Mouse (Mus musculus) cerebellum, postnatal 10 days (tissue): ENCODE data around the gene Smad9.

Experiments used
- DNase-seq, 2 experiments: peaks; one replicate each; pipeline ENCODE4 v3.0.0; 2021; ENCODE audit warnings: mixed read lengths in 2 of 2

Gene Smad9

GRCm38 (mm10) chr3:54759211-54759610, 3.8 kb downstream of the Smad9 start:
- no peak for DNase-seq

GRCm38 (mm10) chr3:54760321-54761115, 5.1 kb downstream of the Smad9 start:
- DNase-seq: no peak

- DNase-seq: no peak
Observed at GRCm38 (mm10) chr3:54761258-54761657, 5.9 kb downstream of the Smad9 start.

DNA sequence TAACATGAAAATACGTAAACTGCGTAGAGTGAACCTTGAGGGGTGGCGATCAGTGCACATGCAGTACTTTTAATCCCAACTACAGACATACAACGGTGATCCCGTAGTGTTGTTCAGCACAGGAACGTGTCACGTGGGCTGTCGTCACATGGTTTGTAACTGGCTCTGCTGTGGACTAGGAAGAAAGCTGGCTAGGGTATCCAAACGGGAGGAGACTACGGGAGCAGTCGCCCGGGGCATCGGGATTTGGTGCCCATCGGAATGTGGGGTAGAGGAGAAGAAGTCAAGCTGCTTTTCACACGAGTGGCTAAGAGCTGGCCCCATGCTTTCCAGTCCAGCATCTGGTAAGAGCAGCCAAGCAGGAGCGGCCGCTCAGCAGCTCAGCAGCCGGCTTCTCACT, 9.0 kb downstream of the Smad9 start:
- peak; percentile 67 to 71 for DNase-seq

DNA sequence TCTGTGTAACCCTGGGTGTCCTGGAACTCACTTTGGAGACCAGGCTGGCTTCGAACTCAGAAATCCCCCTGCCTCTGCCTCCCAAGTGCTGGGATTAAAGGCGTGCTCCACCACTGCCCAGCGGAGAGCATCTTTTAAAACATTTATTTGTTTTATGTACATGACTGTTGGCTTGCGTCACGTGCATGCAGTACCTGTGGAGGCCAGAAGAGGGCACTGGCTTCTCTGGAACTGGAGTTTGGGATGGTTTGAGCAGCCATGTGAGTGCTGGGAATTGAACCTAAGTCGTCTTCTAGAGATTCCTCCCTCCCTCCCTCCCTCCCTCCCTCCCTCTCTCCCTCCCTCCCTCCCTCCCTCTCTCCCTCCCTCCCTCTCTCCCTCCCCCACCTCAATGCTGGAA, 10.1 kb downstream of the Smad9 start:
- DNase-seq: peak; percentile 24 to 25

DNA sequence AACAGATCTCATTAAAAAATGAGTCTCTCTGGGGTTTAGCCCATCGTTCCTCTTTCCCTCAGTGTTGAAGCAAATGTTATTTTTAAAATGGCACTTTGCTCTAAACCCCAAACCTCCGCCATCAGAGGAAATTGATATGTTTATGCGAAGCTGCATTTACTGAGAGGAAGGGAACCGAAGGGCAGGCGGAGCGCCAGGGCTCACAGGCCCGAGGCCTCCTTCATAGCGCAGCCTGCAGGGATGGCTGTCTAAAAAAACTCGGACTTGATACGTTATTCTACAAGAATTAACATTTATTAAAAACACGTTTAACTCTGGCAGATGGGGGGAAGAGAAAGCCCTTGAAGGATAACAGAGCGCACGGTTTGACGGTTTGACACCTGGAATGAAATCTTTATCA, 10.7 kb downstream of the Smad9 start:
- DNase-seq: no peak

DNA sequence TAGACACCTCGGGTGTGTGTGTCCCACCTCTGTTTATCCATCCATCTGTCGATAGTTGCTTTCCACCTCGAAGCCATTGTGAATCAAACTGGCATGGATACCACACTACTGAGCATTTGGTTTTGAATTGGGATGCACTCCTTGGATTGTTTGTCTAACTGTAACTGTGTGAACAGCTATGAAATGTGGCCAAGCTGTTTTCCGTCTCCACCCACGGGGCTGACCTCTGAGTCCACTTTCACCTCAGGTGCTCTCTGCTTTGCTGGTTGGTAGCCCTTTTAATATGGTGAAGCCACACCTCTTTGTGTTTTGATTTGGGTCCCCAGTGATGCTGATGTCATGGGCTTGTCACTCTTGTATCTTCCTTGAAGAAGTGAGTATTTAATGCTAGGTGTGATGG, 11.4 kb downstream of the Smad9 start:
- no peak for DNase-seq

- no peak for DNase-seq
Observed at GRCm38 (mm10) chr3:54768592-54768991, 13.2 kb downstream of the Smad9 start.

DNA sequence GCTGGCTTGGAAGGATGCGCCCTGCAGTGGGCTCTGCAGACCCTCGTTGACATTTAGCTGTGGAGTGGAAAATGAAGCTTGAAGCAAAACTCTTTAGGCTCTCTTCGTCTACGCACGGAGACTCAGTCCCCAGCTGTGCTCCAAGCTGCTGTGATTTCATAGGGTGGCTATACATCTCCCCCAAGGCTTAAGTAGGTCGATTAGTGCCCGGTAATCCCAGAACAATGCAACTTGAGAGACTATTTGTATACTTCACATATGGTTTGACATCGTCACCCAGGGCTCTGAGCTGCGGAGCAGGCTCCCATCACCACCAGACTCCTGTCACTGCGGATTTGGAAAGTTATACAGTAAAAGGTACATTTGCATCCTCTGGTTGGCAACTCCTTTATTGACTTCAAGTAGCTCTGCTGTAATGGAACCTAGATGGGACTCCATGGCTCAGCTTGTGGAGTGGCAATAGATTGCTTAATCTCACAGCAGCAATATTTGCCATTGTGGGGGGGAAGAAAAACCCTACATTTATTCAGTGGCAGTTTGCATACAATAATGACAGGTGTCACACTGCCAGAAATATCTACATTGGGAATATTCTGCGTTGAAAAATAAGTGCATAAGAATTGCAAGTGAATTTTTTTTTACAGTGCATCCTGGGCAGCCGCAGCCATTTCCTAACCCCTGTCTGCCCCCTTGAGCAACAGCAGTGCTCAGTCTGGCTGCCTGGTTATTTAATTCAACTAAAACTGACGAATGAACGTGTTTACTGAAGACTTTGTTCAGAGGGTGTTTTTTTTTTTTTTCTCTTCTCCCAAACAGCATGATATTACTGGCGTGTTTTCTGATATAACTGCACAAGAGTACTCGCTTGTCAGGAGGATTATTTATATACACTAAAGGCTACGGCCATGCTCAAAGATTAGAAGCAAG, 14.2 kb downstream of the Smad9 start:
- no peak for DNase-seq

- DNase-seq: no peak
Observed at GRCm38 (mm10) chr3:54773613-54774012, 18.2 kb downstream of the Smad9 start.

- DNase-seq: no peak
Observed at GRCm38 (mm10) chr3:54775989-54776631, 20.7 kb downstream of the Smad9 start.

GRCm38 (mm10) chr3:54790601-54791000, 35.2 kb downstream of the Smad9 start:
- DNase-seq: no peak

GRCm38 (mm10) chr3:54791822-54792677, 36.7 kb downstream of the Smad9 start:
- no peak for DNase-seq

GRCm38 (mm10) chr3:54793762-54794161, 38.4 kb downstream of the Smad9 start:
- DNase-seq: no peak

DNA sequence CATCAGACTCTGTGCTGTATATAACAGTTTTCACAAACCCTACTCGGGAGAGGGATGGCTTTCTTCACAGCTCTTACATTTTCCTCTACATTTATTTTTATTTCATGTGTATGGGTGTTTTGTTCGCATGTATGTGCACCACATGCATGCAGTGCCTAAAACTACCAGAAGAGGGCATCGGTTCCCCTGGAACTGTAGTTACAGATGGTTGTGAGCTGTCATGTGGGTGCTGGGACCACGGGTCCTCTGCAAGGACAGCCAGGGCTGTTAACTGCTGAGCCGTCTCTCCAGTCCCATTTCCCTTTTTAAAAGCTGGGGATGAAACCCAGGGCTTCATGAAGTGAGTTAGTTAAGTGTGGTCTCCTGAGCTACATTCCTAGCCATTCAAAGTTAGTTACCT, 40.0 kb downstream of the Smad9 start:
- peak in 1 of 2 experiments; percentile 29 for DNase-seq

GRCm38 (mm10) chr3:54795806-54796205, 40.4 kb downstream of the Smad9 start:
- peak in 1 of 2 experiments; percentile 55 for DNase-seq

DNA sequence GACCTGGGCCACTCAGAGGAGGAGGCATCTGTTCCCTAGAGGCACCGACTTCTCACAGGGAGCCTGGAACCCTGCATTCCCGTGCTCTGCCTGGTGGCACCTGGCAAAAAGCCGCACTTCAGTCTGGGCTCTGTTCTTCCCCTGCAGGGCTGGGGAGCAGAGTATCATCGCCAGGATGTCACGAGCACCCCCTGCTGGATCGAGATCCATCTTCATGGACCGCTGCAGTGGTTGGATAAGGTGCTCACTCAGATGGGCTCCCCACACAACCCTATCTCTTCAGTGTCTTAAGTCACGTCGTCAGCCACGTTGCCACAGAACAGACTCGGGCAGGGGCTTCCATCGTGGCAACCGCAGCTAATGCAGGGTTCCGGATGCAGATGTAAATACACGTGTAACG, 41.8 kb downstream of the Smad9 start:
- DNase-seq: peak; percentile 76

DNA sequence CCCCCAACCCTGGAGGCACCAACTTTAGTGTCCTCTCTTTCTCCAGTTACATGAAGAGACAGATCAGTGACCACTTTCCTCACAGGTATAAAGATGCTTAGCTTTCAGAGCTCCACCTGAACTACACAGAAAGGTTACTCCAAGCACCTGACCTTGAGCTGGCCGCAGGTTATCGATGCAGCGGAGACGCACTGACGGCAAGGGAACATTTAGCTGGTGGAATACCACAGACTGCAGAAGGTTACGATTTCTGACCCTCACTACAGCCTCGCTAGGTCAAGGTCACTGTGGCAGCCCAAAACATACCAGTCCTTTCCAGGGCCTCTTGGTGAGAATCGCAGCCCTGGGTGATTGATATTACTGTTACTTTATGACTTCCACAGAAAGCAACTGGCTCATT, 48.3 kb downstream of the Smad9 start:
- DNase-seq: no peak

DNA sequence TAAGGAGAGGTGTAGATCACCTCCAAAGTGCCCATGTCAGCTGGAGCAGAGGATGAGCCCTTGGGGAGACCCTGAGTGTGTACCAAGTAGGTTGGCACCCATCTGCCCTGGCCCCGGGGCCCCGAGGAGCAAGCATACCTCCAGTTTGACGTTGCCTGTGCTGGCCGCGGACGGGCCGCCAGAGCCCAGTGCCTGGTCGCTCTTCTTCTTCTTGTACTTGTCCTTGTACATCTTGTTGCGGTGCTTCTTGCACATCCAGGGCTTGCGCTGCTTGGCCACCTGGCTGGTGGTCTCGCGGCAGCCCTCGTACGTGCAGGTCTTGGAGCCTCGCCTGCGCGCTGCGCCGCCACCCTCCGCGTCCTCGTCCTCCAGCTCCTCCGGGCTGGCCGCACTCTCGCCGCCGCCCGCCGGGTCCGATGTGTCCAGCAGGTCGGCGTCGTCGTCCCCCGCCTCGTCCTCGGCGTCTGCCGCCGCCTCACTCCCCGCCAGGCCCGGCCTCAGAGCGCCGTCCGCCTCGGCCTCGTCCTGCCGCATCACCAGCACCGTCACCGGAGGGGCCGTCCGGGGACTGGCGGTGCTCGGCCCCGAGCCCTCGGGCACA, 51.8 kb downstream of the Smad9 start:
- peak; percentile 81 to 82 for DNase-seq

DNA sequence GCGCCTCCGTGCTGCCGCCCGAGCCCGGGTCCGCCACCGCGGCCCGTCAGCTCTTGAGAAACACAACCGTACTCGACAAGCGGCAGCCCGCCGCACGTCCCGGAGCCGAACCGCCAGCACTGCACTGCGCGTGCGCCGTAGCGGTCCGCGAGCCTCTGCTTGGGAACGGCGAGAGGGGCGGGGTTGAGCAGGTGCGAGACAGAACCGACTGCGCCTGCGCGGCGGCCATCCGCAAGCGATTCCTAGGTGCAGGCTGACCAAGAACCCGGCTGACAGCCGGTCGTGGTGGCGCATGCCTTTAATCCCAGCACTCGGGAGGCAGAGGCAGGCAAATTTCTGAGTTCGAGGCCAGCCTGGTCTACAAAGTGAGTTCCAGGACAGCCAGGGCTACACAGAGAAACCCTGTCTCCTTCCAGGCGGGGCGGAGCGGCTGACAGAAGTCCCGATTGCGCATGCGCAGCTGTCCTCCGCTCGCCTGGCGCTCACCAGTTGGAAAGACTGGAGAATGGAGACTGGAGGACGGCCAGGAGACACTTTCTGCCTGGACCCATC, 52.4 kb downstream of the Smad9 start, which contains the start of gene Rfxap:
Gene Rfxap (minus strand): TSS at position 126 of the 552 bp plus-strand sequence.
- peak; percentile 99 for DNase-seq

GRCm38 (mm10) chr3:54809111-54809510, 53.7 kb downstream of the Smad9 start:
- DNase-seq: no peak
